Mouse (Mus musculus) liver, embryonic 15.5 days (tissue): ENCODE data around the gene Apold1. TPM values are rescaled to one million over a fixed set of nuclear protein-coding genes. Genes with fewer than 3 reads are reported as not detected.

Experiments used
- ATAC-seq: fragments of 200-750 bp; cut with Nextera tagmentation; 2 replicates; pipeline ENCODE4 v1.8.0; 2017; ENCODE audit warnings: moderate number of reproducible peaks, mild to moderate bottlenecking, moderate library complexity; ENCODE audit not compliant: insufficient read depth
- H3K27ac ChIP-seq: fragments of 300-500 bp; sonication (generic); replicated peaks from 2 replicates; pipeline ENCODE4 v1.5.1; 2015; ENCODE audit warnings: mild to moderate bottlenecking, inconsistent platforms
- H3K27me3 ChIP-seq: fragments of 300-500 bp; sonication (generic); 2 replicates; pipeline ENCODE4 v1.6.1; 2015; ENCODE audit warnings: mild to moderate bottlenecking, inconsistent platforms
- H3K36me3 ChIP-seq: fragments of 300-500 bp; sonication (generic); replicated peaks from 2 replicates; pipeline ENCODE4 v1.6.1; 2015; ENCODE audit warnings: moderate library complexity, mild to moderate bottlenecking, inconsistent platforms
- H3K4me1 ChIP-seq: fragments of 300-500 bp; sonication (generic); replicated peaks from 2 replicates; pipeline ENCODE4 v1.6.1; 2015; ENCODE audit warnings: inconsistent platforms
- H3K4me2 ChIP-seq: fragments of 300-500 bp; sonication (generic); 2 replicates; pipeline ENCODE4 v1.6.1; 2015; ENCODE audit warnings: moderate library complexity, mild to moderate bottlenecking, inconsistent platforms
- H3K4me3 ChIP-seq: fragments of 300-500 bp; sonication (generic); replicated peaks from 2 replicates; pipeline ENCODE4 v1.5.1; 2015; ENCODE audit warnings: mild to moderate bottlenecking, inconsistent platforms
- H3K9ac ChIP-seq: fragments of 300-500 bp; sonication (generic); 2 replicates; pipeline ENCODE4 v1.6.1; 2015; ENCODE audit warnings: moderate library complexity, mild to moderate bottlenecking, inconsistent platforms
- H3K9me3 ChIP-seq: fragments of 300-500 bp; sonication (generic); replicated peaks from 2 replicates; pipeline ENCODE4 v1.6.1; 2016; ENCODE audit warnings: inconsistent platforms
- WGBS: fragments of 180-500 bp; shearing (Covaris S2); methylation state at CpG from one replicate; pipeline ENCODE4 v1.1.7; 2015; ENCODE audit warnings: mixed read lengths; ENCODE audit not compliant: insufficient replicate concordance; 5-methylcytosine and 5-hydroxymethylcytosine counted together
- polyA plus RNA-seq: library from polyadenylated mRNA; unstranded; fragments of >200 nt; fragmentation: Nextera tagmentation; extraction: Ambion mirVana; gene quantifications from 2 replicates; pipeline ENCODE4 v1.2.1, GENCODE M21; 2015

Gene Apold1
- polyA plus RNA-seq, 1 experiment from 2014 or later: 2.8 TPM

GRCm38 (mm10) chr6:134976628-134977027 lies 4.9 kb upstream of the Apold1 start:
- Histone ChIP-seq H3K4me1 (peaks cover 34% of the 10 kb centered on the region), H3K9ac (no peak overlapping the region), H3K36me3 (no peaks in the 10 kb centered on the region), H3K4me2 (no peak overlapping the region), H3K27me3 (no peaks in the 10 kb centered on the region), H3K4me3 (no peak overlapping the region), H3K27ac (no peak overlapping the region), H3K9me3 (no peaks in the 10 kb centered on the region)
- WGBS: 65% methylated on average over 6 of the region's 6 CpGs
- ATAC-seq: no peak

- H3K4me1 ChIP-seq: peaks cover 60% of the 10 kb centered on the region
- no peaks in the 10 kb centered on the region for H3K36me3 ChIP-seq
- peak overlapping the region; percentile 67 for H3K4me3 ChIP-seq
- peak overlapping the region; percentile 82 for H3K4me2 ChIP-seq
- WGBS: 3% methylated on average over 62 of the region's 62 CpGs
- no peaks in the 10 kb centered on the region for H3K9me3 ChIP-seq
- peak overlapping the region; percentile 92 for H3K27ac ChIP-seq
- 0 out of 2 replicates have a peak, but pooled peaks cover 3% of the 10 kb centered on the region for H3K27me3 ChIP-seq
- peak; percentile 77 for ATAC-seq
- peak overlapping the region; percentile 78 for H3K9ac ChIP-seq
Observed at GRCm38 (mm10) chr6:134983529-134984370, 2.2 kb downstream of the Apold1 start.

- Histone ChIP-seq H3K4me2 (peak overlapping the region; percentile 82), H3K9ac (peak overlapping the region; percentile 78), H3K36me3 (no peaks in the 10 kb centered on the region), H3K4me3 (peak overlapping the region; percentile 67), H3K27ac (peak overlapping the region; percentile 92), H3K4me1 (peaks cover 60% of the 10 kb centered on the region), H3K9me3 (no peaks in the 10 kb centered on the region), H3K27me3 (0 out of 2 replicates have a peak, but pooled peaks cover 3% of the 10 kb centered on the region)
- WGBS: 24% methylated on average over 3 of the region's 3 CpGs
- peak; percentile 92 for ATAC-seq
Observed at GRCm38 (mm10) chr6:134984748-134985147, 3.2 kb downstream of the Apold1 start.

- H3K9ac ChIP-seq: no peak overlapping the region
- H3K27ac ChIP-seq: no peak overlapping the region
- H3K36me3 ChIP-seq: no peaks in the 10 kb centered on the region
- 0 out of 2 replicates have a peak, but pooled peaks cover 3% of the 10 kb centered on the region for H3K27me3 ChIP-seq
- no peaks in the 10 kb centered on the region for H3K9me3 ChIP-seq
- H3K4me1 ChIP-seq: peaks cover 31% of the 10 kb centered on the region
- no peak overlapping the region for H3K4me3 ChIP-seq
- WGBS: 67% methylated on average over 9 of the region's 9 CpGs
- no peak overlapping the region for H3K4me2 ChIP-seq
- ATAC-seq: no peak
Observed at GRCm38 (mm10) chr6:134988377-134988776, 6.9 kb downstream of the Apold1 start.

GRCm38 (mm10) chr6:134990674-134991073 lies 9.2 kb downstream of the Apold1 start:
- H3K9ac ChIP-seq: no peak overlapping the region
- no peaks in the 10 kb centered on the region for H3K36me3 ChIP-seq
- H3K4me1 ChIP-seq: peaks cover 16% of the 10 kb centered on the region
- 0 out of 2 replicates have a peak, but pooled peaks cover 3% of the 10 kb centered on the region for H3K27me3 ChIP-seq
- 68% methylated on average over 6 of the region's 6 CpGs for WGBS
- H3K27ac ChIP-seq: no peak overlapping the region
- H3K9me3 ChIP-seq: no peaks in the 10 kb centered on the region
- no peak overlapping the region for H3K4me3 ChIP-seq
- H3K4me2 ChIP-seq: no peak overlapping the region
- ATAC-seq: no peak

GRCm38 (mm10) chr6:134994031-134994651 lies 12.6 kb downstream of the Apold1 start:
- Histone ChIP-seq H3K27me3 (no peaks in the 10 kb centered on the region), H3K27ac (no peak overlapping the region), H3K4me3 (no peak overlapping the region), H3K4me2 (no peak overlapping the region), H3K9ac (no peak overlapping the region), H3K4me1 (no peaks in the 10 kb centered on the region), H3K36me3 (no peaks in the 10 kb centered on the region), H3K9me3 (no peaks in the 10 kb centered on the region)
- WGBS: 48% methylated on average over 12 of the region's 12 CpGs
- no peak for ATAC-seq

GRCm38 (mm10) chr6:134994985-134995384 lies 13.5 kb downstream of the Apold1 start:
- WGBS: 73% methylated on average over 8 of the region's 8 CpGs
- no peaks in the 10 kb centered on the region for H3K4me1 ChIP-seq
- H3K9ac ChIP-seq: no peak overlapping the region
- no peaks in the 10 kb centered on the region for H3K9me3 ChIP-seq
- H3K4me2 ChIP-seq: no peak overlapping the region
- ATAC-seq: no peak
- no peak overlapping the region for H3K4me3 ChIP-seq
- H3K27ac ChIP-seq: no peak overlapping the region
- no peaks in the 10 kb centered on the region for H3K36me3 ChIP-seq
- H3K27me3 ChIP-seq: peaks cover 3% of the 10 kb centered on the region; the same call in 1 of the 2 replicates

GRCm38 (mm10) chr6:134996918-134997317 lies 15.4 kb downstream of the Apold1 start:
- Histone ChIP-seq H3K4me2 (no peak overlapping the region), H3K27ac (no peak overlapping the region), H3K27me3 (peaks cover 3% of the 10 kb centered on the region; the same call in 1 of the 2 replicates), H3K36me3 (no peaks in the 10 kb centered on the region), H3K4me3 (no peak overlapping the region), H3K4me1 (no peaks in the 10 kb centered on the region), H3K9me3 (no peaks in the 10 kb centered on the region), H3K9ac (no peak overlapping the region)
- no peak for ATAC-seq
- WGBS: 71% methylated on average over 2 of the region's 2 CpGs

- Histone ChIP-seq H3K9me3 (no peaks in the 10 kb centered on the region), H3K27me3 (peaks cover 3% of the 10 kb centered on the region; the same call in 1 of the 2 replicates), H3K27ac (no peak overlapping the region), H3K4me2 (no peak overlapping the region), H3K36me3 (no peaks in the 10 kb centered on the region), H3K9ac (no peak overlapping the region), H3K4me3 (no peak overlapping the region), H3K4me1 (no peaks in the 10 kb centered on the region)
- 74% methylated on average over 8 of the region's 8 CpGs for WGBS
- no peak for ATAC-seq
Observed at GRCm38 (mm10) chr6:134998076-134998475, 16.6 kb downstream of the Apold1 start.

GRCm38 (mm10) chr6:134998781-134999180 lies 17.3 kb downstream of the Apold1 start:
- H3K27ac ChIP-seq: no peak overlapping the region
- no peaks in the 10 kb centered on the region for H3K4me1 ChIP-seq
- H3K4me3 ChIP-seq: no peak overlapping the region
- no peak overlapping the region for H3K4me2 ChIP-seq
- ATAC-seq: no peak
- no peak overlapping the region for H3K9ac ChIP-seq
- peaks cover 3% of the 10 kb centered on the region; the same call in 1 of the 2 replicates for H3K27me3 ChIP-seq
- H3K36me3 ChIP-seq: no peaks in the 10 kb centered on the region
- 57% methylated on average over 3 of the region's 3 CpGs for WGBS
- H3K9me3 ChIP-seq: no peaks in the 10 kb centered on the region

GRCm38 (mm10) chr6:135000272-135000671 lies 18.8 kb downstream of the Apold1 start:
- H3K27ac ChIP-seq: no peak overlapping the region
- no peaks in the 10 kb centered on the region for H3K9me3 ChIP-seq
- ATAC-seq: no peak
- H3K4me1 ChIP-seq: no peaks in the 10 kb centered on the region
- no peak overlapping the region for H3K4me3 ChIP-seq
- H3K36me3 ChIP-seq: no peaks in the 10 kb centered on the region
- no peak overlapping the region for H3K9ac ChIP-seq
- no peak overlapping the region for H3K4me2 ChIP-seq
- WGBS: 49% methylated on average over 4 of the region's 4 CpGs
- peaks cover 3% of the 10 kb centered on the region; the same call in 1 of the 2 replicates for H3K27me3 ChIP-seq
